Mouse (Mus musculus) midbrain, embryonic 15.5 days (tissue): ENCODE results near the gene Ywhab. TPM values are rescaled to one million over a fixed set of nuclear protein-coding genes. Genes with fewer than 3 reads are reported as not detected.

Source experiments
- ATAC-seq: fragments of 200-750 bp; cut with Nextera tagmentation; replicated peaks from 2 replicates; pipeline ENCODE4 v1.8.0; 2017; ENCODE audit warnings: moderate TSS enrichment
- H3K27ac ChIP-seq: fragments of 300-500 bp; sonication (generic); 2 replicates; pipeline ENCODE4 v1.5.1; 2015; ENCODE audit warnings: mild to moderate bottlenecking, inconsistent platforms
- H3K27me3 ChIP-seq: fragments of 300-500 bp; sonication (generic); replicated peaks from 2 replicates; pipeline ENCODE4 v1.6.1; 2015; ENCODE audit warnings: inconsistent platforms
- H3K36me3 ChIP-seq: fragments of 300-500 bp; sonication (generic); replicated peaks from 2 replicates; pipeline ENCODE4 v1.6.1; 2015; ENCODE audit warnings: inconsistent platforms
- H3K4me1 ChIP-seq: fragments of 300-500 bp; sonication (generic); 2 replicates; pipeline ENCODE4 v1.6.1; 2015; ENCODE audit warnings: inconsistent platforms
- H3K4me2 ChIP-seq: fragments of 300-500 bp; sonication (generic); 2 replicates; pipeline ENCODE4 v1.6.1; 2015; ENCODE audit warnings: inconsistent platforms, mild to moderate bottlenecking, moderate library complexity
- H3K4me3 ChIP-seq: fragments of 300-500 bp; sonication (generic); 2 replicates; pipeline ENCODE4 v1.5.1; 2015; ENCODE audit warnings: mild to moderate bottlenecking, inconsistent platforms
- H3K9ac ChIP-seq: fragments of 300-500 bp; sonication (generic); 2 replicates; pipeline ENCODE4 v1.6.1; 2015; ENCODE audit warnings: mild to moderate bottlenecking, inconsistent platforms
- H3K9me3 ChIP-seq: fragments of 300-500 bp; sonication (generic); 2 replicates; pipeline ENCODE4 v1.6.1; 2016; ENCODE audit warnings: inconsistent platforms
- WGBS: fragments of 180-500 bp; shearing (Covaris S2); methylation state at CpG from one replicate; pipeline ENCODE4 v1.1.7; 2015; ENCODE audit warnings: mixed read lengths; 5-methylcytosine and 5-hydroxymethylcytosine counted together
- polyA plus RNA-seq: library from polyadenylated mRNA; unstranded; fragments of >200 nt; fragmentation: Nextera tagmentation; extraction: Ambion mirVana; gene quantifications from 2 replicates; pipeline ENCODE4 v1.2.1, GENCODE M21; 2015

The Ywhab gene
- polyA plus RNA-seq, 1 experiment from 2014 or later, result 500 TPM

- no peak for ATAC-seq
- no peak overlapping the region for H3K4me2 ChIP-seq
- H3K4me3 ChIP-seq, result no peak overlapping the region
- no peak overlapping the region for H3K27ac ChIP-seq
- no peaks in the 10 kb centered on the region for H3K27me3 ChIP-seq
- H3K9ac ChIP-seq, result no peak overlapping the region
- 92% methylated on average over 16 of the region's 16 CpGs for whole genome bisulfite sequencing
- H3K4me1 ChIP-seq, result no peaks in the 10 kb centered on the region
- H3K9me3 ChIP-seq, result no peaks in the 10 kb centered on the region
- H3K36me3 ChIP-seq, result peaks cover 45% of the 10 kb centered on the region
Measured at GRCm38 (mm10) chr2:164015304-164015703, 20.5 kb downstream of the Ywhab start.

DNA sequence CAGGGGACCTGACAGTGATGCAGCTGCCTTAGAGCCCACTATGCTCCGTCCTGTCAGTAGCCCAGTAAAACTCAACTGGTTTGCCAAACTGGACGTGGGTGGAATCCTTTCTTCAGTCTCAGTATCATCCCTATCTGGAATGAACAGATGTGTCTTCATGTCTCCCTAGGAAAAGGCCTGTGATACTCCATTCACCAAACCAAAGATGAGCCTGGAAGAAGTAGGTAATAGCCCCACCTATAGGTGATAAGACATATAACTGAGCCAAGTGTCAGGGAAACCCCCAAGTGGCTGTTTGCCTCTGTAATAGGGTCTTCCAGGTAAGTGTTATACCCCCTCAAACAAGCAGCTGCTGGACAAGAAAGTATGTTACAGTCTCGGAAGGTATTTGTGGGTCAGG, 24.1 kb downstream of the Ywhab start:
- Histone ChIP-seq H3K27me3 (no peaks in the 10 kb centered on the region), H3K27ac (no peak overlapping the region), H3K36me3 (peaks cover 44% of the 10 kb centered on the region), H3K9ac (no peak overlapping the region), H3K4me3 (no peak overlapping the region), H3K4me1 (no peaks in the 10 kb centered on the region), H3K9me3 (no peaks in the 10 kb centered on the region), H3K4me2 (no peak overlapping the region)
- ATAC-seq, result no peak
- 94% methylated on average over 3 of the region's 3 CpGs for WGBS

DNA sequence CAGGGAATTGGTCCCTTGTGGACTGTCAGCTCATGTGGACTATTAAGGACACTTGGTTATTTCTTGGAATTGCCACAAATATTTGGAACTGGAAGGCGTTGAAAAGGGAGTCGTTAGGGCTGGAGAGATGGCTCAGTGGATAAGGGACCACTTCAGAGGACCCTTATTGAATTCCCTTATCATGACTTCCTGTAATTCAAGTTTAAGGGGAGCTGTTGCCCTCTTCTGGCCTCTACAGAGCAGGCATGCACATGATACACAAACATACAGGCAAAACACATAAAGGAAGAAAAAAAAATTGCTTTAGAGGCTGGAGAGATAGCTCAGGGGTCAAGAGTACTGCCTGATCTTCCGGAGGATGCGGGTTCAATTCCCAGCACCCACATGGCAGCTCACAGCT, 25.2 kb downstream of the Ywhab start:
- Histone ChIP-seq H3K9ac (no peak overlapping the region), H3K9me3 (no peaks in the 10 kb centered on the region), H3K4me2 (no peak overlapping the region), H3K27ac (no peak overlapping the region), H3K4me1 (no peaks in the 10 kb centered on the region), H3K4me3 (no peak overlapping the region), H3K27me3 (no peaks in the 10 kb centered on the region), H3K36me3 (peaks cover 34% of the 10 kb centered on the region)
- 95% methylated on average over 4 of the region's 4 CpGs for WGBS
- no peak for ATAC-seq

DNA sequence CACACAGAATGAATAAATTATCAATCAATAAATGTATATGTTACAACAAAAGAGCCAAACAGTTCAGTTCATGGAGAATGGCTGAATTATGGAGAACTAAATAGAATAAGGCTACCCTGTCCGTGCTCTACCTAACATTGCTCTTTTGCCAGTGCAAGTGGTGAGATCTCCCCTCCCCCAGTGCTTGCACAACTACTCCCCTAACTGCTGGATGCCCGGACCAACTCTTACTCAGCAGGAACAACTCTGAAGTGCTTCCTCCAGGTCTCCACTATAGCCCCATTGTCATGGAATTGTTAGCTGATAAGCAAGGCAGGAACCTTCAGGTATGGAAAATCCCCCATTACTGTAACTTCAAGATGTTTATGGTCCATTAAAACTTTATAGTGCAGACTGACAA, 27.3 kb downstream of the Ywhab start:
- Histone ChIP-seq H3K9ac (no peak overlapping the region), H3K36me3 (peaks cover 17% of the 10 kb centered on the region), H3K4me3 (no peak overlapping the region), H3K27ac (no peak overlapping the region), H3K4me1 (no peaks in the 10 kb centered on the region), H3K27me3 (no peaks in the 10 kb centered on the region), H3K4me2 (no peak overlapping the region), H3K9me3 (no peaks in the 10 kb centered on the region)
- no peak for ATAC-seq
- WGBS, result 67% methylated on average over 2 of the region's 2 CpGs

DNA sequence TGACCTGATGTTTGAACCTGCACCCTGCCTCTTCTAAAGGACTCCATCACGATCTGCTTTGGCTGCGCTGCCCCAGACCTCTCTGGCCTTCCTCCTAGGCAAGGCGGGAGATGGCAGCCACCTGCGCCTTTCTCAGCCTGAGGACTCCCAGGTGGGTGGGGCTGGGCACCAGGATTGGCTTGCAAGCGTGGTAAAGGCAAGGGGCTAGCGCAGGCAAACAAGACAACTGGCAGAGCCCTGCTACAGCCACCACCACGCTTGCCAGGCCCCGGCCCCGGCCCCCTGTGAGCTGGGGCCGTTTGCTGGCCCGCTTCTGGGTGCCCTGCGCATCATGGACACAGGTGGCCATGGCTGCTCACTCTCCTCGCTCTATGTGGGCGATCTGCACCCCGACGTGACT, 30.4 kb downstream of the Ywhab start, which contains the start of gene Pabpc1l:
Gene Pabpc1l, plus strand, starts transcription at position 301 of the 400 bp plus-strand sequence.
- no peaks in the 10 kb centered on the region for H3K4me1 ChIP-seq
- ATAC-seq, result no peak
- H3K36me3 ChIP-seq, result no peaks in the 10 kb centered on the region
- no peak within 1 kb of the TSS for H3K4me3 ChIP-seq
- H3K9ac ChIP-seq, result no peak within 1 kb of the TSS
- H3K27me3 ChIP-seq, result no peaks in the 10 kb centered on the region
- H3K4me2 ChIP-seq, result no peak within 1 kb of the TSS
- H3K9me3 ChIP-seq, result no peaks in the 10 kb centered on the region
- WGBS, result 84% methylated on average over 16 of the region's 16 CpGs
- no peak within 1 kb of the TSS for H3K27ac ChIP-seq

- H3K27ac ChIP-seq, result no peak overlapping the region
- no peaks in the 10 kb centered on the region for H3K27me3 ChIP-seq
- H3K4me3 ChIP-seq, result no peak overlapping the region
- WGBS, result 82% methylated on average over 10 of the region's 10 CpGs
- no peak overlapping the region for H3K4me2 ChIP-seq
- H3K9me3 ChIP-seq, result no peaks in the 10 kb centered on the region
- no peaks in the 10 kb centered on the region for H3K4me1 ChIP-seq
- no peaks in the 10 kb centered on the region for H3K36me3 ChIP-seq
- ATAC-seq, result no peak
- no peak overlapping the region for H3K9ac ChIP-seq
Measured at GRCm38 (mm10) chr2:164031147-164031546, 36.4 kb downstream of the Ywhab start.

DNA sequence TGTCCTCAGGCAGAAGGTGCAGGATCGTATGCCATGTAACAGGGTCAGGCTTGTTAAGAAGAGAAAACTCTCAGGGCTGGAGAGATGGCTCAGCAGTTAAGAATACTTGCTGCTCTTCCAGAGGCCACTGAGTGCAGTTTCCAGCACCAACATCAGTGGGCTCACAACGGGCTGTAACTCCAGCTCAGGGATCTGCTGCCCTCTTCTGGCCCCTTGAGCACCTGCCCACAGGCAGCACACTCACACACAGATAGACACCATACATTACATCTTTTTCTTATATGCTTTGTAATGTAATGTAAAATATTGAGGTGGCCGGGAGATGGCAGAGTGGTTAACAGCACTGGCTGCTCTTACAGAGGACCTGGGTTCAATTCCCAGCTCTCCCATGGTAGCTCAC, 38.2 kb downstream of the Ywhab start:
- WGBS, result 95% methylated on average over 3 of the region's 3 CpGs
- Histone ChIP-seq H3K9me3 (no peaks in the 10 kb centered on the region), H3K27ac (no peak overlapping the region), H3K27me3 (no peaks in the 10 kb centered on the region), H3K4me1 (no peaks in the 10 kb centered on the region), H3K36me3 (no peaks in the 10 kb centered on the region), H3K4me3 (no peak overlapping the region), H3K9ac (no peak overlapping the region), H3K4me2 (no peak overlapping the region)
- ATAC-seq, result no peak

DNA sequence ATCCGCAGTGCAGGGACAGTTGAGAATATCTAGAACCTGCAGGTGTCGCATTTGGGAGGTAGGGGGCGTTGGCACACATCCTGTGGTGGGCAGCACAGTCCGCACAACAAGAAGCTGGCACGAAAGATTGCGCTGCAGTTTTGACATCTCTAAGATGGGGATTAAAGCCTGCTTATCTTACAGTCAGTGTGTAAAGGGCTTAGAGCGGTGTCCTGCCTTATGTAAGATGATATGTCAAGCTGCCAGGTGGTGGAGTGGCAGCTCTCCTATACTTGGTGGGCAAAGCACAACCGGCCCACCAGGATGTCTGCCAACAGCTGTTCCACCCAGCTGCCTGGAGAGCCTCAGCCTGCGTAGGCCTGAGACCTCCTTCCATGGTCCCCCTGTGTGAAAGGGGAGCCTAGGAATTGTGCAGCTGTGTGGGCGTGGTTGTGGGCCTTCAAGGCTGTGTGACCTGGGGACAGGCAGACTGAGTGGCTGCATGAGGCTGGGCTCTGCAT, 41.8 kb downstream of the Ywhab start:
- H3K27me3 ChIP-seq, result no peaks in the 10 kb centered on the region
- H3K4me1 ChIP-seq, result no peaks in the 10 kb centered on the region
- no peak overlapping the region for H3K4me2 ChIP-seq
- H3K36me3 ChIP-seq, result no peaks in the 10 kb centered on the region
- H3K9ac ChIP-seq, result no peak overlapping the region
- no peak overlapping the region for H3K27ac ChIP-seq
- H3K4me3 ChIP-seq, result no peak overlapping the region
- ATAC-seq, result no peak
- WGBS, result 51% methylated on average over 10 of the region's 10 CpGs
- no peaks in the 10 kb centered on the region for H3K9me3 ChIP-seq

DNA sequence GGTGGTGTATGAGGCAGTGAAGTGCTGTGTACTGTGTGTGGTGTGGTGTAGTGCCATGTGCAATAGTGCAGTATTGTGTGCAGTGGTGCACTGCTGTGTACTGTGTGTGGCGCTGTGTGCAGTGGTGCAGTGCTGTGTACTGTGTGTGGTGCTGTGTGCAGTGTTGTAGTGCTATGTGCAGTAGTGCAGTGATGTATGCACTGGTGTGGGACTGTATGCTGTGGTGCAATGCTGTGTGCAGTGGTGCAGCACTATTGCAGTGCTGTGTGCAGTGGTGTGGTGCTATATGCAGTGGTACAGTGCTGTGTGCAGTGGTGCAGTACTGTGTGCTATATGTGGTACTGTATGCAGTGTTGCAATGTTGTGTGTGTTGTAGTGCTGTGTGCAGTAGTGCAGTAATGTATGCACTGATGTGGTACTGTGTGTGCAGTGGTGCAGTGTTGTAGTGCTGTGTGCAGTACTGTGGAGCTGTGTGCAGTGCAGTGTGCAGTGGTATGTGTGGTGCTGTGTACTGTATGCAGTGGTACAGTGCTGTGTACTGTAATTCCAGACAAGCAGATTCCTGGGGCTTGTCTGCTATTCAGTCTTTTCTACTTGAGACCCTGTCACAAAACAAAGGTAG, 43.8 kb downstream of the Ywhab start:
- H3K27me3 ChIP-seq, result no peaks in the 10 kb centered on the region
- ATAC-seq, result no peak
- H3K9me3 ChIP-seq, result no peaks in the 10 kb centered on the region
- H3K4me2 ChIP-seq, result no peak overlapping the region
- no peaks in the 10 kb centered on the region for H3K36me3 ChIP-seq
- H3K4me3 ChIP-seq, result no peak overlapping the region
- no peaks in the 10 kb centered on the region for H3K4me1 ChIP-seq
- WGBS, result 88% methylated on average over 1 of the region's 1 CpGs
- H3K9ac ChIP-seq, result no peak overlapping the region
- no peak overlapping the region for H3K27ac ChIP-seq

DNA sequence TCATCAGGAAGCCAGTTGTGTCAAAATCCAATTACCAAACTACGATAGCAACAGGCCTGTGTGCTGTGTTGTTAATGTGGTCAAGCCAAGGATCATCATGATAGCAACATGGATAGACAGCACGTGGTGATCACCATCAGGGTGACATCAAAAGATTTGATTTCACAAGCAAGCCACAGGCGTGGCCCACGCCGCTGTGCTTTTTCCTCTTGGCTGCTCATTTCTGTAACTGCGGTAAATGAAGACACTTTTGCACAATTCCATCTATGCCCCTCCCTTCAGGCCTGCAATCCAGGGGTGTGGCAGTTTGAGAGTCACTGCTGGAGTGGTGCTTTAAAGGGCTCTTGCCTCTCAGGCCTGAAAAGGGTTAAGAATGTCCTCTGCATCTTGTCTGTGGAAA, 46.2 kb downstream of the Ywhab start:
- no peak for ATAC-seq
- H3K27me3 ChIP-seq, result no peaks in the 10 kb centered on the region
- H3K36me3 ChIP-seq, result no peaks in the 10 kb centered on the region
- H3K4me1 ChIP-seq, result no peaks in the 10 kb centered on the region
- no peak overlapping the region for H3K4me3 ChIP-seq
- no peak overlapping the region for H3K9ac ChIP-seq
- H3K9me3 ChIP-seq, result no peaks in the 10 kb centered on the region
- no peak overlapping the region for H3K27ac ChIP-seq
- WGBS, result 87% methylated on average over 6 of the region's 6 CpGs
- no peak overlapping the region for H3K4me2 ChIP-seq

DNA sequence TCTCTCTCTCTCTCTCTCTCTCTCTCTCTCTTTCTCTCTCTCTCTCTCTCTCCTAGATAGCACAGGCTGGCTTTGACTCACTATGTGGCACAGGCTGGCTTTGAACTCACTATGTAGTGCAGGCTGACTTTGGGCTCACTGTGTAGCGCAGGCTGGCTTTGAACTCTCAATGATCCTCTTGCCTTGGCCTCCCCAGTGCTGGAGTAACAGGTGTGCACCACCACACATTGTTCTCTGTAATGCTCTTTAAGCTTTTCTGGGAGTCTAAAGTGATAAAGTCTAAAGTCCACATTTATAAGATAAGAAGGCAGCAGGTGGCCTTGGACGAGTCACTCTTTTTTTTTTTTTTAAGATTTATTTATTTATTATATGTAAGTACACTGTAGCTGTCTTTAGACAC, 46.8 kb downstream of the Ywhab start:
- ATAC-seq, result no peak
- H3K27me3 ChIP-seq, result no peaks in the 10 kb centered on the region
- H3K4me3 ChIP-seq, result no peak overlapping the region
- 87% methylated on average over 2 of the region's 2 CpGs for WGBS
- H3K9ac ChIP-seq, result no peak overlapping the region
- H3K4me1 ChIP-seq, result no peaks in the 10 kb centered on the region
- H3K36me3 ChIP-seq, result no peaks in the 10 kb centered on the region
- H3K27ac ChIP-seq, result no peak overlapping the region
- no peak overlapping the region for H3K4me2 ChIP-seq
- no peaks in the 10 kb centered on the region for H3K9me3 ChIP-seq

DNA sequence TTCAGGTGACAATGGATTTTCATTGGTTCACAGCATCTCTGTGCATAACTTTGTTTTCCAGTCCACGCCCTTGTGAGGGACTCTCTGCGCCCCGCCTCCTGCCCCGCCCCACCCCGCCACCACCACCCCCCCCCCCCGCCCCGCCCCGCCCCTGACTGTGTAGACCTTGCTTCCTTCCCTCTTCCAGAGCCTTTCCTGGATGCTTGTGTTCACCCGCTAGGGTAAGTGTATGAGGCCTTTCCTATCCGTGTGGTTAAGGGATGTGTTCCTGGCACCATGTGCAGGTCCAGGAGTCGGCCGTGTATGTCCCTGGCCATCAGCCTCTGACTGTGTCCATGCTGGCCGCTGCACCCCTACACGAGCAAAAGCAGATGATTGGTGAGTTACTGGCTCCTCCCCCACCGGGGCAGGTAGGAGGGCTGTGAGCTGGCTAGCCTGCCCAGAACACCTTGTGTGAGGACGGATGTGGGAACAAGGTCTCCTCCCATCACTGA, 52.5 kb downstream of the Ywhab start:
- Histone ChIP-seq H3K9ac (no peak overlapping the region), H3K4me1 (no peaks in the 10 kb centered on the region), H3K4me2 (peak overlapping the region; percentile 40), H3K4me3 (peak overlapping the region; percentile 26), H3K27me3 (no peaks in the 10 kb centered on the region), H3K36me3 (no peaks in the 10 kb centered on the region), H3K9me3 (no peaks in the 10 kb centered on the region), H3K27ac (no peak overlapping the region)
- 8% methylated on average over 11 of the region's 16 CpGs for WGBS
- ATAC-seq, result peak; percentile 76; the same call in 1 of the 2 replicates

- no peaks in the 10 kb centered on the region for H3K9me3 ChIP-seq
- H3K4me1 ChIP-seq, result no peaks in the 10 kb centered on the region
- WGBS, result 96% methylated on average over 8 of the region's 8 CpGs
- H3K4me2 ChIP-seq, result no peak overlapping the region
- H3K9ac ChIP-seq, result no peak overlapping the region
- no peaks in the 10 kb centered on the region for H3K27me3 ChIP-seq
- H3K36me3 ChIP-seq, result peaks cover 30% of the 10 kb centered on the region
- ATAC-seq, result no peak
- no peak overlapping the region for H3K4me3 ChIP-seq
- H3K27ac ChIP-seq, result no peak overlapping the region
Measured at GRCm38 (mm10) chr2:164053767-164054166, 59.0 kb downstream of the Ywhab start.
